In the genomic region with DNA sequence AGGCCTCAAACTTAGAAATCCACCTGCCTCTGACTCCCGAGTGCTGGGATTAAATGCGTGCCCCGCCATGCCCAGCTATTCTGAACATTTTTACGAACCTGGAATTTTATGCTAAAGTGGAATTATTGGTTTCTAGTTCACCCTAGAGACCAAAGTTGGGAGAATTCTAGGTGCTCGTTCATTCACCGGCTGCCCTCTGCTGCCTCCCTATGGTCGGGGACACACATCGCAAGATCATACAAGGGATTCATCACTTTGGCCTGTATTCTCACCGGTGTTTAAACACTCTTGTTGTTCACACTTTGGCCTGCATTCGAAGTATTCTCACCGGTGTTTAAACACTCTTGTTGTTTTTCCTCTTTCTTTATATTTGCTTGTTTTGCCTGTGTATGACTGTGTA, we compare ENCODE assay signal across 8 mouse cellular contexts. TPM values are rescaled to one million over a fixed set of nuclear protein-coding genes. Genes with fewer than 3 reads are reported as not detected.
DNase-seq lines count a peak whose midpoint lies in the region; ATAC-seq and TF ChIP-seq lines count a peak whose summit lies in the region.

No protein-coding gene starts in this region.

- no peak for TF ChIP-seq POLR2A in cortical plate, adult 2 months (IDR thresholded peaks at IDR 0.05; ENCODE audit: extremely low read depth, insufficient read depth, low read length)
- TF ChIP-seq POLR2A in limb, embryonic 14.5 days (IDR thresholded peaks at IDR 0.05; ENCODE audit: borderline replicate concordance, extremely low read depth, insufficient read depth, insufficient read length), result no peak

- no peaks in the 10 kb centered on the region for H3K36me3 ChIP-seq in hindbrain, embryonic 11.5 days (ENCODE audit: control insufficient read depth, insufficient read depth, low read length)
- H3K36me3 ChIP-seq in limb, embryonic 14.5 days (ENCODE audit: control insufficient read depth, insufficient read depth, low read length), result no peaks in the 10 kb centered on the region

- 0 out of 2 replicates have a peak, but pooled peaks cover 2% of the 10 kb centered on the region for H3K4me1 ChIP-seq in cortical plate, adult 2 months (ENCODE audit: control insufficient read depth, insufficient read depth, low read length)
- H3K4me1 ChIP-seq in hindbrain, embryonic 11.5 days (replicated peaks; ENCODE audit: control insufficient read depth, insufficient read depth, low read length), result peaks cover 9% of the 10 kb centered on the region
- H3K4me1 ChIP-seq in limb, embryonic 14.5 days (ENCODE audit: control insufficient read depth, insufficient read depth, low read length), result peaks cover 11% of the 10 kb centered on the region

- H3K9ac ChIP-seq in hindbrain, embryonic 11.5 days (ENCODE audit: low read depth, low read length), result no peak overlapping the region
- H3K9ac ChIP-seq in limb, embryonic 14.5 days (ENCODE audit: low read depth, low read length, severe bottlenecking), result no peak overlapping the region

- DNase-seq in left cerebral cortex, adult 2 months (ENCODE audit: extremely low spot score in 1 of 2, low spot score in 2 of 2), result peak; percentile 69 to 80
- no peak for DNase-seq in left cerebral cortex, adult 8-10 months (ENCODE audit: low spot score in 2 of 2)
- DNase-seq in T-cell, adult 2 months (ENCODE audit: low spot score), result peak; percentile 67
- peak; percentile 74 for DNase-seq in hindbrain, embryonic 11.5 days (ENCODE audit: low spot score)
- DNase-seq in limb, embryonic 14.5 days (ENCODE audit: low spot score), result peak; percentile 64
- peak; percentile 73 to 79 for DNase-seq in thymus, postnatal 36 days

- H3K9me3 ChIP-seq in hindbrain, embryonic 11.5 days (ENCODE audit: control insufficient read depth, low read length), result no peaks in the 10 kb centered on the region
- no peaks in the 10 kb centered on the region for H3K9me3 ChIP-seq in limb, embryonic 14.5 days (ENCODE audit: control insufficient read depth, low read length)

- no peak overlapping the region for H3K4me3 ChIP-seq in left cerebral cortex, adult 2 months
- H3K4me3 ChIP-seq in cortical plate, adult 2 months (ENCODE audit: insufficient read depth, low read length), result no peak overlapping the region
- H3K4me3 ChIP-seq in hindbrain, embryonic 11.5 days (ENCODE audit: low read depth, low read length), result no peak overlapping the region
- H3K4me3 ChIP-seq in limb, embryonic 14.5 days (replicated peaks; ENCODE audit: low read length), result no peak overlapping the region

- WGBS in hindbrain, embryonic 11.5 days, result 16% methylated on average over 11 of the region's 11 CpGs
- 8% methylated on average over 11 of the region's 11 CpGs for WGBS in limb, embryonic 14.5 days

- ATAC-seq in hindbrain, embryonic 11.5 days (ENCODE audit: low FRiP score), result no peak
- ATAC-seq in limb, embryonic 14.5 days (ENCODE audit: low FRiP score, low read depth), result no peak
- ATAC-seq in neutrophil, adult 5-6 weeks (ENCODE audit: extremely low read depth, insufficient number of reproducible peaks, low FRiP score, poor library complexity, severe bottlenecking), result peak; percentile 55; the same call in 1 of the 2 replicates

- intact Hi-C loops in left cerebral cortex, adult 2 months (cut with DNase I), result loop anchor here (1.0 to 5.0 kb wide), 7 partner anchors 33 to 209 kb away; a partner anchor contains a TSS

- peak overlapping the region; percentile 48 for H3K27ac ChIP-seq in left cerebral cortex, adult 2 months
- H3K27ac ChIP-seq in cortical plate, adult 2 months (ENCODE audit: insufficient read depth, low read length), result no peak overlapping the region
- no peak overlapping the region for H3K27ac ChIP-seq in hindbrain, embryonic 11.5 days (ENCODE audit: low read depth, low read length)
- H3K27ac ChIP-seq in limb, embryonic 14.5 days (replicated peaks; ENCODE audit: low read depth, low read length), result no peak overlapping the region

- no peak overlapping the region for H3K4me2 ChIP-seq in hindbrain, embryonic 11.5 days (replicated peaks; ENCODE audit: low read depth, low read length)
- no peak overlapping the region for H3K4me2 ChIP-seq in limb, embryonic 14.5 days (replicated peaks; ENCODE audit: low read depth, low read length, severe bottlenecking)

- no peaks in the 10 kb centered on the region for H3K27me3 ChIP-seq in hindbrain, embryonic 11.5 days (ENCODE audit: control insufficient read depth, insufficient read depth, low read length)
- H3K27me3 ChIP-seq in limb, embryonic 14.5 days (ENCODE audit: control insufficient read depth, insufficient read depth, low read length), result no peaks in the 10 kb centered on the region

- TF ChIP-seq CTCF in left cerebral cortex, adult 2 months (IDR thresholded peaks at IDR 0.05), result peak; percentile 87
- TF ChIP-seq CTCF in cortical plate, adult 2 months (IDR thresholded peaks at IDR 0.05; ENCODE audit: extremely low read depth, insufficient read depth, low read length), result peak; percentile 94

RNA-seq across cellular contexts. Expression of a gene that starts 3.0 kb away (rescaled TPM):
- total RNA-seq in left cerebral cortex, adult 2 months (2021), result 1 to 10 TPM; 8.2 to 9.8 TPM
- 1 to 10 TPM; 8.4 to 9.0 (median 8.5) TPM for total RNA-seq in left cerebral cortex, adult 8-10 months (2022)
- 8.0 and 8.2 TPM in 2 replicates for polyA plus RNA-seq in cortical plate, adult 2 months (2012; rRNA removed)
- polyA plus RNA-seq in hindbrain, embryonic 11.5 days (2014; fragmentation: Nextera tagmentation; extraction: Ambion mirVana), result 30.5 and 32.6 TPM in 2 replicates
- polyA plus RNA-seq in limb, embryonic 14.5 days (2012; rRNA removed), result 27.6 and 29.6 TPM in 2 replicates
- polyA plus RNA-seq in limb, embryonic 14.5 days (2014; fragmentation: Nextera tagmentation; extraction: Ambion mirVana), result 21.3 and 26.3 TPM in 2 replicates
- 6.6 and 8.8 TPM in 2 replicates for total RNA-seq in neutrophil, adult 5-6 weeks (2017)

RNA-seq across cellular contexts. Expression of a gene that starts 3.1 kb away (rescaled TPM):
- 10 to 100 TPM; 74.9 to 78.9 TPM for total RNA-seq in left cerebral cortex, adult 2 months (2021)
- 10 to 100 TPM; 58.2 to 70.1 (median 61.7) TPM for total RNA-seq in left cerebral cortex, adult 8-10 months (2022)
- 59.0 and 63.8 TPM in 2 replicates for polyA plus RNA-seq in cortical plate, adult 2 months (2012; rRNA removed)
- polyA plus RNA-seq in hindbrain, embryonic 11.5 days (2014; fragmentation: Nextera tagmentation; extraction: Ambion mirVana), result 25.3 and 27.4 TPM in 2 replicates
- 82.0 and 129 TPM in 2 replicates for polyA plus RNA-seq in limb, embryonic 14.5 days (2012; rRNA removed)
- polyA plus RNA-seq in limb, embryonic 14.5 days (2014; fragmentation: Nextera tagmentation; extraction: Ambion mirVana), result 33.0 and 35.1 TPM in 2 replicates
- 15.2 and 16.8 TPM in 2 replicates for total RNA-seq in neutrophil, adult 5-6 weeks (2017)

RNA-seq across cellular contexts. Expression of a gene that starts 30.1 kb away (rescaled TPM):
- total RNA-seq in left cerebral cortex, adult 2 months (2021), result 1 to 10 TPM; 1.4 to 2.5 TPM
- total RNA-seq in left cerebral cortex, adult 8-10 months (2022), result 1 to 10 TPM; 1.5 to 2.8 (median 2.1) TPM
- 0.89 and 1.3 TPM in 2 replicates for polyA plus RNA-seq in cortical plate, adult 2 months (2012; rRNA removed)
- not detected in 2 replicates for polyA plus RNA-seq in hindbrain, embryonic 11.5 days (2014; fragmentation: Nextera tagmentation; extraction: Ambion mirVana)
- 0.08 and 0.54 TPM in 2 replicates for polyA plus RNA-seq in limb, embryonic 14.5 days (2012; rRNA removed)
- 0.10 TPM in 1 of 2 replicates, not detected in the other for polyA plus RNA-seq in limb, embryonic 14.5 days (2014; fragmentation: Nextera tagmentation; extraction: Ambion mirVana)
- total RNA-seq in neutrophil, adult 5-6 weeks (2017), result not detected in 2 replicates

RNA-seq across cellular contexts. Expression of a gene that starts 54.0 kb away (rescaled TPM):
- total RNA-seq in left cerebral cortex, adult 2 months (2021), result under 1 TPM in 1 of 2 experiments, not detected in 1; 0.30 TPM
- total RNA-seq in left cerebral cortex, adult 8-10 months (2022), result under 1 TPM in 3 of 4 experiments, not detected in 1; 0.23 to 0.49 (median 0.39) TPM
- polyA plus RNA-seq in cortical plate, adult 2 months (2012; rRNA removed), result 0.10 and 0.15 TPM in 2 replicates
- polyA plus RNA-seq in hindbrain, embryonic 11.5 days (2014; fragmentation: Nextera tagmentation; extraction: Ambion mirVana), result not detected in 2 replicates
- not detected in 2 replicates for polyA plus RNA-seq in limb, embryonic 14.5 days (2012; rRNA removed)
- polyA plus RNA-seq in limb, embryonic 14.5 days (2014; fragmentation: Nextera tagmentation; extraction: Ambion mirVana), result not detected in 2 replicates
- total RNA-seq in neutrophil, adult 5-6 weeks (2017), result 0.49 and 0.70 TPM in 2 replicates

Comparison
In these comparisons a context has a peak if more than half of its experiments do, and no peak if none do; other contexts are left out.
1. DNase-seq: peak in left cerebral cortex, adult 2 months (2 of 2), T-cell, adult 2 months (single experiment), hindbrain, embryonic 11.5 days (single experiment), limb, embryonic 14.5 days (single experiment) and thymus, postnatal 36 days (2 of 2); none in left cerebral cortex, adult 8-10 months (0 of 2).